Mouse (Mus musculus): Measurements from ENCODE around the gene Gm32742. TPM values are rescaled to one million over a fixed set of nuclear protein-coding genes. Genes with fewer than 3 reads are reported as not detected.

Gm32742 gene
- polyA plus RNA-seq, 1 experiment from 2014 or later: 0.11 TPM

DNA sequence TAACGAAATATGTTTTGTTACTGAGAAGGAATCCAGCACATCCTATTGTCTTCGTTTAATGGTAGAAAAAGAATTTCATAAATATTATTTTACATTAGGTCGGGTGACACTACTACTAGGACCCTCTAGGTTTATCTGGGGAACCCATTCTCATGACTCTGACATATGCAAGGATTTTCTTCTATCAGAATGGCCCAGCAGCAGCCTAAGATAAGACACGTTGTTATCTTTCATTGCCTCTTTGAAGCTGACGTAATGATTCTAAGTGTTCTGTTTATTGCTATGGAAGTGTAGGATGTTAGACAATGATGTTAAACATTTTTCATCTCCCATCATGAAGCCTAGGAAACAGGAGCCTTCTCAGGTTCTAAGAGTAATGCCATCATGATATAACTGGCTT, 71.6 kb downstream of the Gm32742 start:
- no peaks in the 10 kb centered on the region for H3K9me3 ChIP-seq (ENCODE audit: low read length)
- H3K4me1 ChIP-seq (ENCODE audit: insufficient read depth, low read depth, low read length): no peaks in the 10 kb centered on the region
- H3K27me3 ChIP-seq (replicated peaks; ENCODE audit: insufficient read depth, low read length): no peaks in the 10 kb centered on the region
- H3K27ac ChIP-seq (ENCODE audit: low read length): no peak overlapping the region
- no peak overlapping the region for H3K4me3 ChIP-seq (ENCODE audit: low read depth, low read length)
- DNase-seq (ENCODE audit: low spot score) (no peak), ATAC-seq (no peak)
- WGBS: 45% methylated on average over 5 of the region's 5 CpGs
- no peak overlapping the region for H3K4me2 ChIP-seq (replicated peaks; ENCODE audit: low read depth, low read length)
- no peaks in the 10 kb centered on the region for H3K36me3 ChIP-seq (ENCODE audit: insufficient read depth, low read length)
- H3K9ac ChIP-seq (replicated peaks; ENCODE audit: low read depth): no peak overlapping the region
- no peak for TF ChIP-seq EP300 (IDR thresholded peaks at IDR 0.05)
- no peak for TF ChIP-seq CTCF (IDR thresholded peaks at IDR 0.05)

DNA sequence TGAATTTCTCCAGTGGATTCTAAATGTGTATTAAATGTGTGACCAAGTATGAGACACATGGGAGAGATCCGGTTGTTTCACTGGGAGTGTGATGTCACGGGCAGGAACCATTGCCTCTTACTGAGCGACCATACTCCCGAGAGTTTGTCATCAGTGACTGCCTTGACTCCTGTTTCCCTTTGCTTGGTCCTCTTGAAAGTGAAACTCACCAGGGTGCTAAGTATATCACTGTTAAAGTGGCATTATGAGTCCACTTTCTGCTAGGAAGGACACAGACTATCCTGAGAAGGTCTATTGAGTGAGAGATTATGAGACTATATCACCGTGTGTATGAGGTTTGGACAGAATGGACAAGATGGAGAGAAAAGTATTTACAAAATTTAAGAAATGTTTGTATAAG, 83.7 kb downstream of the Gm32742 start:
- H3K36me3 ChIP-seq (ENCODE audit: insufficient read depth, low read length): no peaks in the 10 kb centered on the region
- WGBS: 76% methylated on average over 5 of the region's 5 CpGs
- no peak overlapping the region for H3K4me2 ChIP-seq (replicated peaks; ENCODE audit: low read depth, low read length)
- TF ChIP-seq CTCF (IDR thresholded peaks at IDR 0.05) (no peak), EP300 (IDR thresholded peaks at IDR 0.05) (no peak)
- no peak for ATAC-seq
- no peak overlapping the region for H3K27ac ChIP-seq (ENCODE audit: low read length)
- H3K9ac ChIP-seq (replicated peaks; ENCODE audit: low read depth): no peak overlapping the region
- DNase-seq (ENCODE audit: low spot score): no peak
- no peak overlapping the region for H3K4me3 ChIP-seq (ENCODE audit: low read depth, low read length)
- no peaks in the 10 kb centered on the region for H3K27me3 ChIP-seq (replicated peaks; ENCODE audit: insufficient read depth, low read length)
- no peaks in the 10 kb centered on the region for H3K4me1 ChIP-seq (ENCODE audit: insufficient read depth, low read depth, low read length)
- no peaks in the 10 kb centered on the region for H3K9me3 ChIP-seq (ENCODE audit: low read length)

MicroRNA genes within 50 kb of the gene (microRNA counts, 519-probe panel; counts per million panel counts)
- microRNA mmu-miR-34b-3p (3,597 counts per million, percentile 24 among the panel's probes with 10 or more counts), microRNA mmu-miR-34b-5p (3,989 counts per million, percentile 36 among the panel's probes with 10 or more counts), microRNA mmu-miR-34c (4,079 counts per million, percentile 39 among the panel's probes with 10 or more counts)

Small RNA genes within 50 kb of the gene (microRNA-seq; reads per million reads assigned to microRNA genes)
- 177 reads per million, percentile 55 among the genes with 10 or more reads in this experiment for gene Mir34b
- 5,157 reads per million, percentile 90 among the genes with 10 or more reads in this experiment for gene Mir34c

Other genes with a start within 250 kb of the Gm32742 start
- gene Sik2, start 156.4 kb downstream of the Gm32742 start, polyA plus RNA-seq (2015; fragmentation: Nextera tagmentation; extraction: Ambion mirVana): 9.1 and 10.4 TPM in 2 replicates
- gene Btg4, start 104.6 kb downstream of the Gm32742 start, polyA plus RNA-seq (2015; fragmentation: Nextera tagmentation; extraction: Ambion mirVana): 0.42 and 0.53 TPM in 2 replicates
- 10.7 and 15.6 TPM in 2 replicates for gene Layn, start 88.4 kb downstream of the Gm32742 start, polyA plus RNA-seq (2015; fragmentation: Nextera tagmentation; extraction: Ambion mirVana)
- gene 4833427G06Rik, start 63.4 kb downstream of the Gm32742 start, polyA plus RNA-seq (2015; fragmentation: Nextera tagmentation; extraction: Ambion mirVana): 6.2 and 8.1 TPM in 2 replicates
- gene Pou2af1, start 48.2 kb upstream of the Gm32742 start, polyA plus RNA-seq (2015; fragmentation: Nextera tagmentation; extraction: Ambion mirVana): 0.29 and 0.45 TPM in 2 replicates
- gene Colca2, start 113.1 kb upstream of the Gm32742 start, polyA plus RNA-seq (2015; fragmentation: Nextera tagmentation; extraction: Ambion mirVana): 8.3 and 9.2 TPM in 2 replicates
- 0.20 and 0.24 TPM in 2 replicates for gene 1810046K07Rik, start 163.4 kb upstream of the Gm32742 start, polyA plus RNA-seq (2015; fragmentation: Nextera tagmentation; extraction: Ambion mirVana)